Mouse (Mus musculus) midbrain, embryonic 12.5 days (tissue): ENCODE results near the gene 4930503B20Rik. TPM values are rescaled to one million over a fixed set of nuclear protein-coding genes. Genes with fewer than 3 reads are reported as not detected.

Source experiments
- ATAC-seq: fragments of 200-750 bp; cut with Nextera tagmentation; 2 replicates; pipeline ENCODE4 v1.8.0; 2017; ENCODE audit warnings: low read depth, moderate TSS enrichment, moderate library complexity; ENCODE audit not compliant: low FRiP score
- H3K27ac ChIP-seq: fragments of 300-500 bp; sonication (generic); replicated peaks from 2 replicates; pipeline ENCODE4 v1.5.1; 2016; ENCODE audit warnings: mild to moderate bottlenecking
- H3K27me3 ChIP-seq: fragments of 300-500 bp; sonication (generic); 2 replicates; pipeline ENCODE4 v1.6.1; 2016; ENCODE audit warnings: mild to moderate bottlenecking
- H3K36me3 ChIP-seq: fragments of 300-500 bp; sonication (generic); 2 replicates; pipeline ENCODE4 v1.6.1; 2016
- H3K4me1 ChIP-seq: fragments of 300-500 bp; sonication (generic); 2 replicates; pipeline ENCODE4 v1.6.1; 2016
- H3K4me2 ChIP-seq: fragments of 300-500 bp; sonication (generic); replicated peaks from 2 replicates; pipeline ENCODE4 v1.6.1; 2016; ENCODE audit warnings: mild to moderate bottlenecking, moderate library complexity
- H3K4me3 ChIP-seq: fragments of 300-500 bp; sonication (generic); 2 replicates; pipeline ENCODE4 v1.5.1; 2016; ENCODE audit warnings: mild to moderate bottlenecking
- H3K9ac ChIP-seq: fragments of 300-500 bp; sonication (generic); replicated peaks from 2 replicates; pipeline ENCODE4 v1.6.1; 2016; ENCODE audit warnings: mild to moderate bottlenecking, moderate library complexity
- H3K9me3 ChIP-seq: fragments of 300-500 bp; sonication (generic); 2 replicates; pipeline ENCODE4 v1.6.1; 2016; ENCODE audit warnings: mild to moderate bottlenecking
- WGBS: fragments of 180-500 bp; shearing (Covaris S2); methylation state at CpG from one replicate; pipeline ENCODE4 v1.1.7; 2016; 5-methylcytosine and 5-hydroxymethylcytosine counted together
- polyA plus RNA-seq: library from polyadenylated mRNA; unstranded; fragments of >200 nt; fragmentation: Nextera tagmentation; extraction: Ambion mirVana; gene quantifications from 2 replicates; pipeline ENCODE4 v1.2.1, GENCODE M21; 2016

Gene 4930503B20Rik
- polyA plus RNA-seq, 1 experiment from 2014 or later, result not detected

GRCm38 (mm10) chr3:146679646-146680045 lies 28.5 kb upstream of the 4930503B20Rik start:
- peaks cover 12% of the 10 kb centered on the region; the same call in 1 of the 2 replicates for H3K4me1 ChIP-seq
- WGBS, result 95% methylated on average over 16 of the region's 16 CpGs
- H3K4me3 ChIP-seq, result no peak overlapping the region
- no peaks in the 10 kb centered on the region for H3K9me3 ChIP-seq
- H3K27ac ChIP-seq, result no peak overlapping the region
- H3K36me3 ChIP-seq, result no peaks in the 10 kb centered on the region
- H3K27me3 ChIP-seq, result peaks cover 12% of the 10 kb centered on the region
- H3K4me2 ChIP-seq, result no peak overlapping the region
- ATAC-seq, result no peak
- no peak overlapping the region for H3K9ac ChIP-seq

GRCm38 (mm10) chr3:146676193-146676592 lies 25.1 kb upstream of the 4930503B20Rik start:
- H3K4me1 ChIP-seq, result no peaks in the 10 kb centered on the region
- no peak overlapping the region for H3K27ac ChIP-seq
- 91% methylated on average over 4 of the region's 4 CpGs for WGBS
- ATAC-seq, result no peak
- H3K36me3 ChIP-seq, result no peaks in the 10 kb centered on the region
- no peak overlapping the region for H3K4me3 ChIP-seq
- H3K4me2 ChIP-seq, result no peak overlapping the region
- no peaks in the 10 kb centered on the region for H3K9me3 ChIP-seq
- no peak overlapping the region for H3K9ac ChIP-seq
- H3K27me3 ChIP-seq, result no peaks in the 10 kb centered on the region

GRCm38 (mm10) chr3:146675101-146675500 lies 24.0 kb upstream of the 4930503B20Rik start:
- H3K27ac ChIP-seq, result no peak overlapping the region
- H3K4me3 ChIP-seq, result no peak overlapping the region
- no peak for ATAC-seq
- WGBS, result 97% methylated on average over 1 of the region's 1 CpGs
- no peaks in the 10 kb centered on the region for H3K9me3 ChIP-seq
- no peaks in the 10 kb centered on the region for H3K36me3 ChIP-seq
- no peak overlapping the region for H3K4me2 ChIP-seq
- H3K9ac ChIP-seq, result no peak overlapping the region
- H3K4me1 ChIP-seq, result no peaks in the 10 kb centered on the region
- no peaks in the 10 kb centered on the region for H3K27me3 ChIP-seq

- Histone ChIP-seq H3K27ac (no peak overlapping the region), H3K9me3 (no peaks in the 10 kb centered on the region), H3K36me3 (no peaks in the 10 kb centered on the region), H3K4me1 (no peaks in the 10 kb centered on the region), H3K4me3 (no peak overlapping the region), H3K9ac (no peak overlapping the region), H3K4me2 (no peak overlapping the region), H3K27me3 (no peaks in the 10 kb centered on the region)
- WGBS, result 75% methylated on average over 2 of the region's 2 CpGs
- ATAC-seq, result no peak
These were observed 20.0 kb upstream of the 4930503B20Rik start for GRCm38 (mm10) chr3:146671121-146671520.

- Histone ChIP-seq H3K4me1 (no peaks in the 10 kb centered on the region), H3K9me3 (no peaks in the 10 kb centered on the region), H3K4me2 (no peak overlapping the region), H3K4me3 (no peak overlapping the region), H3K9ac (no peak overlapping the region), H3K27ac (no peak overlapping the region), H3K27me3 (no peaks in the 10 kb centered on the region), H3K36me3 (no peaks in the 10 kb centered on the region)
- no peak for ATAC-seq
- 86% methylated on average over 7 of the region's 7 CpGs for WGBS
These were observed 10.8 kb upstream of the 4930503B20Rik start for GRCm38 (mm10) chr3:146661907-146662306.

- Histone ChIP-seq H3K27ac (no peak overlapping the region), H3K4me3 (no peak overlapping the region), H3K4me1 (no peaks in the 10 kb centered on the region), H3K9me3 (no peaks in the 10 kb centered on the region), H3K36me3 (no peaks in the 10 kb centered on the region), H3K9ac (no peak overlapping the region), H3K27me3 (no peaks in the 10 kb centered on the region), H3K4me2 (no peak overlapping the region)
- ATAC-seq, result no peak
- WGBS, result 84% methylated on average over 6 of the region's 6 CpGs
These were observed 9.9 kb upstream of the 4930503B20Rik start for GRCm38 (mm10) chr3:146661001-146661400.

GRCm38 (mm10) chr3:146659321-146659720 lies 8.2 kb upstream of the 4930503B20Rik start:
- Histone ChIP-seq H3K27ac (no peak overlapping the region), H3K9ac (no peak overlapping the region), H3K9me3 (no peaks in the 10 kb centered on the region), H3K27me3 (no peaks in the 10 kb centered on the region), H3K4me1 (no peaks in the 10 kb centered on the region), H3K36me3 (no peaks in the 10 kb centered on the region), H3K4me2 (no peak overlapping the region), H3K4me3 (no peak overlapping the region)
- no peak for ATAC-seq
- 93% methylated on average over 5 of the region's 5 CpGs for WGBS

- no peaks in the 10 kb centered on the region for H3K4me1 ChIP-seq
- no peak for ATAC-seq
- no peaks in the 10 kb centered on the region for H3K36me3 ChIP-seq
- H3K27ac ChIP-seq, result no peak overlapping the region
- H3K27me3 ChIP-seq, result no peaks in the 10 kb centered on the region
- WGBS, result 88% methylated on average over 1 of the region's 1 CpGs
- H3K9me3 ChIP-seq, result no peaks in the 10 kb centered on the region
- no peak overlapping the region for H3K9ac ChIP-seq
- no peak overlapping the region for H3K4me3 ChIP-seq
- H3K4me2 ChIP-seq, result no peak overlapping the region
These were observed 7.0 kb upstream of the 4930503B20Rik start for GRCm38 (mm10) chr3:146658061-146658639.

- H3K27me3 ChIP-seq, result no peaks in the 10 kb centered on the region
- H3K27ac ChIP-seq, result no peak overlapping the region
- no peak overlapping the region for H3K4me2 ChIP-seq
- H3K36me3 ChIP-seq, result no peaks in the 10 kb centered on the region
- 95% methylated on average over 5 of the region's 5 CpGs for WGBS
- no peak for ATAC-seq
- H3K4me1 ChIP-seq, result no peaks in the 10 kb centered on the region
- no peak overlapping the region for H3K4me3 ChIP-seq
- no peaks in the 10 kb centered on the region for H3K9me3 ChIP-seq
- no peak overlapping the region for H3K9ac ChIP-seq
These were observed 6.3 kb upstream of the 4930503B20Rik start for GRCm38 (mm10) chr3:146657433-146657832.

- Histone ChIP-seq H3K4me2 (no peak overlapping the region), H3K4me3 (no peak overlapping the region), H3K27ac (no peak overlapping the region), H3K36me3 (no peaks in the 10 kb centered on the region), H3K4me1 (no peaks in the 10 kb centered on the region), H3K27me3 (no peaks in the 10 kb centered on the region), H3K9ac (no peak overlapping the region), H3K9me3 (no peaks in the 10 kb centered on the region)
- no peak for ATAC-seq
- WGBS, result 78% methylated on average over 2 of the region's 2 CpGs
These were observed 4.0 kb upstream of the 4930503B20Rik start for GRCm38 (mm10) chr3:146655111-146655577.

- Histone ChIP-seq H3K27ac (no peak overlapping the region), H3K4me3 (no peak overlapping the region), H3K27me3 (no peaks in the 10 kb centered on the region), H3K4me2 (no peak overlapping the region), H3K9ac (no peak overlapping the region), H3K36me3 (no peaks in the 10 kb centered on the region), H3K9me3 (no peaks in the 10 kb centered on the region), H3K4me1 (no peaks in the 10 kb centered on the region)
- ATAC-seq, result no peak
- WGBS, result 82% methylated on average over 6 of the region's 6 CpGs
These were observed 2.6 kb upstream of the 4930503B20Rik start for GRCm38 (mm10) chr3:146653692-146654091.

GRCm38 (mm10) chr3:146652431-146652830 lies 1.3 kb upstream of the 4930503B20Rik start:
- H3K27me3 ChIP-seq, result no peaks in the 10 kb centered on the region
- WGBS, result 92% methylated on average over 5 of the region's 5 CpGs
- no peak for ATAC-seq
- H3K36me3 ChIP-seq, result no peaks in the 10 kb centered on the region
- H3K4me1 ChIP-seq, result no peaks in the 10 kb centered on the region
- H3K27ac ChIP-seq, result no peak overlapping the region
- no peak overlapping the region for H3K4me3 ChIP-seq
- H3K9me3 ChIP-seq, result no peaks in the 10 kb centered on the region
- no peak overlapping the region for H3K9ac ChIP-seq
- H3K4me2 ChIP-seq, result no peak overlapping the region

GRCm38 (mm10) chr3:146650716-146651115 lies 401 bp downstream of the 4930503B20Rik start:
- no peak overlapping the region for H3K27ac ChIP-seq
- no peaks in the 10 kb centered on the region for H3K36me3 ChIP-seq
- no peak overlapping the region for H3K4me3 ChIP-seq
- ATAC-seq, result no peak
- no peaks in the 10 kb centered on the region for H3K9me3 ChIP-seq
- no peaks in the 10 kb centered on the region for H3K4me1 ChIP-seq
- WGBS, result 96% methylated on average over 10 of the region's 10 CpGs
- H3K9ac ChIP-seq, result no peak overlapping the region
- H3K4me2 ChIP-seq, result no peak overlapping the region
- H3K27me3 ChIP-seq, result no peaks in the 10 kb centered on the region
